Mouse (Mus musculus): ENCODE measurements around the gene Il1b.

Il1b gene

GRCm38 (mm10) chr2:129368795-129369194 lies 2.1 kb downstream of the Il1b start:
- DNase-seq (ENCODE audit: low read depth, low spot score) = no peak

- DNase-seq (ENCODE audit: low read depth, low spot score) = no peak
Observed at GRCm38 (mm10) chr2:129368106-129368505, 2.8 kb downstream of the Il1b start.

- DNase-seq (ENCODE audit: low read depth, low spot score) = no peak
Observed at GRCm38 (mm10) chr2:129367246-129367645, 3.7 kb downstream of the Il1b start.

GRCm38 (mm10) chr2:129360975-129361560 lies 9.9 kb downstream of the Il1b start:
- no peak for DNase-seq (ENCODE audit: low read depth, low spot score)

- DNase-seq (ENCODE audit: low read depth, low spot score) = no peak
Observed at GRCm38 (mm10) chr2:129360197-129360596, 10.7 kb downstream of the Il1b start.

- no peak for DNase-seq (ENCODE audit: low read depth, low spot score)
Observed at GRCm38 (mm10) chr2:129338138-129338621, 32.8 kb downstream of the Il1b start.

GRCm38 (mm10) chr2:129333471-129333870 lies 37.5 kb downstream of the Il1b start:
- DNase-seq (ENCODE audit: low read depth, low spot score) = no peak

- DNase-seq (ENCODE audit: low read depth, low spot score) = no peak
Observed at GRCm38 (mm10) chr2:129330540-129330939, 40.4 kb downstream of the Il1b start.

- DNase-seq (ENCODE audit: low read depth, low spot score) = no peak
Observed at GRCm38 (mm10) chr2:129330024-129330423, 40.9 kb downstream of the Il1b start.

- DNase-seq (ENCODE audit: low read depth, low spot score) = no peak
Observed at GRCm38 (mm10) chr2:129328238-129328637, 42.7 kb downstream of the Il1b start.

- DNase-seq (ENCODE audit: low read depth, low spot score) = peak; percentile 8
Observed at GRCm38 (mm10) chr2:129324216-129324615, 46.7 kb downstream of the Il1b start.

- DNase-seq (ENCODE audit: low read depth, low spot score) = no peak
Observed at GRCm38 (mm10) chr2:129322117-129322635, 48.8 kb downstream of the Il1b start.

GRCm38 (mm10) chr2:129320033-129320605 lies 50.8 kb downstream of the Il1b start:
- no peak for DNase-seq (ENCODE audit: low read depth, low spot score)

GRCm38 (mm10) chr2:129315831-129316230 lies 55.1 kb downstream of the Il1b start:
- no peak for DNase-seq (ENCODE audit: low read depth, low spot score)

GRCm38 (mm10) chr2:129314880-129315279 lies 56.1 kb downstream of the Il1b start:
- no peak for DNase-seq (ENCODE audit: low read depth, low spot score)

Measured in forelimb bud, embryonic 11.5 days (tissue).